Mouse (Mus musculus) limb, embryonic 15.5 days (tissue): ENCODE results near the gene Plcb4. TPM values are rescaled to one million over a fixed set of nuclear protein-coding genes. Genes with fewer than 3 reads are reported as not detected.

ENCODE experiments used
- ATAC-seq: fragments of 200-750 bp; cut with Nextera tagmentation; 2 replicates; pipeline ENCODE4 v1.8.0; 2017; ENCODE audit warnings: low read depth, moderate TSS enrichment; ENCODE audit not compliant: insufficient number of reproducible peaks, low FRiP score, low TSS enrichment
- H3K27ac ChIP-seq: fragments of 300-500 bp; sonication (generic); 2 replicates; pipeline ENCODE4 v1.5.1; 2015; ENCODE audit warnings: moderate library complexity, mild to moderate bottlenecking, inconsistent platforms
- H3K27me3 ChIP-seq: fragments of 300-500 bp; sonication (generic); 2 replicates; pipeline ENCODE4 v1.6.1; 2015; ENCODE audit warnings: inconsistent platforms
- H3K36me3 ChIP-seq: fragments of 300-500 bp; sonication (generic); 2 replicates; pipeline ENCODE4 v1.6.1; 2015; ENCODE audit warnings: inconsistent platforms
- H3K4me1 ChIP-seq: fragments of 300-500 bp; sonication (generic); 2 replicates; pipeline ENCODE4 v1.6.1; 2015; ENCODE audit warnings: inconsistent platforms
- H3K4me2 ChIP-seq: fragments of 300-500 bp; sonication (generic); 2 replicates; pipeline ENCODE4 v1.6.1; 2015; ENCODE audit warnings: mild to moderate bottlenecking, inconsistent platforms
- H3K4me3 ChIP-seq: fragments of 300-500 bp; sonication (generic); 2 replicates; pipeline ENCODE4 v1.5.1; 2015; ENCODE audit warnings: mild to moderate bottlenecking, inconsistent platforms
- H3K9ac ChIP-seq: fragments of 300-500 bp; sonication (generic); 2 replicates; pipeline ENCODE4 v1.6.1; 2015; ENCODE audit warnings: inconsistent platforms
- H3K9me3 ChIP-seq: fragments of 300-500 bp; sonication (generic); 2 replicates; pipeline ENCODE4 v1.6.1; 2016; ENCODE audit warnings: inconsistent platforms
- WGBS: fragments of 180-500 bp; shearing (Covaris S2); methylation state at CpG from one replicate; pipeline ENCODE4 v1.1.7; 2015; 5-methylcytosine and 5-hydroxymethylcytosine counted together
- polyA plus RNA-seq: library from polyadenylated mRNA; unstranded; fragments of >200 nt; fragmentation: Nextera tagmentation; extraction: Ambion mirVana; gene quantifications from 2 replicates; pipeline ENCODE4 v1.2.1, GENCODE M21; 2015

Plcb4 gene
- polyA plus RNA-seq, 1 experiment from 2014 or later: 17.4 TPM

DNA sequence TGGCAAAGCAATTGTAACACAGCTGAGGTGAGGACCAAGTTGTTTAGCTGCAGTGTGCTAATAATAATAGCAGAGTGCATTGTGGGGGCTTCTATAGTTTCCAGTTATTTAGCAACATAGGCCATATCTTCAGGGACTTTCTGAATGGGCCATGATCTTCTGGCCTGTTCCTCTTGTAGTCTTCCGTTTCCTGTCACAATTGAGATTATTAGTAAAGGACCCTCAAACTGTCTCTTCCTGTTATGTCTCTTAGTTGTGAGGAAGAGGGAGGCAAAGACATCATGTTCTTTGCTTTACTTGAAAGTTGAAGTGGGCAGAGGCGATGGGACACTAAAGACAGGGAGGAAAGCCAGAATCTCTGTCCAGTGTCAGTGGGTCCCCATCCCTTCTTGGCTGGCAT lies 195.2 kb downstream of the Plcb4 start:
- WGBS: 87% methylated on average over 2 of the region's 2 CpGs
- H3K4me2 ChIP-seq: no peak overlapping the region

DNA sequence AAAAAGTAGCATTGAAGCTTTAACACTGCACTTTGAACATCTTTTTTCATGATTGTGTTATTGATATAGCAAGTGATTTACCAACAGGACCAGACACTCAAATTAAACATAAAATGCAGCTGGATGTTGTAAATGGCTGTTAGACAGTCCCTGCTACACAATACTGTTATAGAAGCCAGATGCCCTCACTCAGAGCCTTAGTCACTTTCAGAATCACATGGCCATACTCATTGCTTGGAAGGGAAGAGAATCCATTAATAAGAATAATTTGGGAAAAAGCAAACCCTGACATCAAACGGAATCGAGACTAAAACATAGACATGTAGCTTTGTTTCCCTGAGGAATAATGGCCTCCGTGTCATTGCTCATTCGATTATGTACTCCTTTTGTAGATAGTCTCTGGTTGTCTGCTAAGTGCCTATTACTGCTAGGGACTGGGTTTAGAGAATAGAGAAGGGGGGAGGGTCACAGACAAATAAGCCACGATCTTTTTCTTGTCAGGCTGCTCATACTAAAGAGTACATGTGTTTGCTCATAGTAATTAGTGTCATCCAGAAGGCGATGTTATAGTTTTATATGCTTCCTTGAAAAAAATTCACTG lies 197.2 kb downstream of the Plcb4 start:
- Histone ChIP-seq H3K4me2 (no peak overlapping the region), H3K4me3 (no peak overlapping the region), H3K27ac (no peak overlapping the region), H3K27me3 (no peaks in the 10 kb centered on the region), H3K9me3 (no peaks in the 10 kb centered on the region), H3K9ac (no peak overlapping the region), H3K4me1 (no peaks in the 10 kb centered on the region), H3K36me3 (no peaks in the 10 kb centered on the region)
- 58% methylated on average over 6 of the region's 6 CpGs for WGBS
- no peak for ATAC-seq

More for the DNA sequence above, 195.2 kb downstream of the Plcb4 start:
- H3K27ac ChIP-seq: no peak overlapping the region
- no peak overlapping the region for H3K9ac ChIP-seq
- no peaks in the 10 kb centered on the region for H3K9me3 ChIP-seq
- no peaks in the 10 kb centered on the region for H3K27me3 ChIP-seq
- no peaks in the 10 kb centered on the region for H3K4me1 ChIP-seq
- ATAC-seq: no peak
- H3K4me3 ChIP-seq: no peak overlapping the region
- H3K36me3 ChIP-seq: no peaks in the 10 kb centered on the region

GRCm38 (mm10) chr2:135856826-135857225 lies 198.0 kb downstream of the Plcb4 start:
- 83% methylated on average over 2 of the region's 2 CpGs for WGBS

GRCm38 (mm10) chr2:135861531-135862488 lies 203.0 kb downstream of the Plcb4 start:
- 77% methylated on average over 8 of the region's 8 CpGs for WGBS
- no peak overlapping the region for H3K27ac ChIP-seq
- H3K4me1 ChIP-seq: 0 out of 2 replicates have a peak, but pooled peaks cover 6% of the 10 kb centered on the region
- no peaks in the 10 kb centered on the region for H3K27me3 ChIP-seq
- H3K9ac ChIP-seq: no peak overlapping the region
- H3K36me3 ChIP-seq: no peaks in the 10 kb centered on the region
- no peaks in the 10 kb centered on the region for H3K9me3 ChIP-seq
- H3K4me2 ChIP-seq: no peak overlapping the region
- H3K4me3 ChIP-seq: no peak overlapping the region
- ATAC-seq: no peak

More at GRCm38 (mm10) chr2:135856826-135857225, 198.0 kb downstream of the Plcb4 start:
- Histone ChIP-seq H3K9ac (no peak overlapping the region), H3K36me3 (no peaks in the 10 kb centered on the region), H3K27me3 (no peaks in the 10 kb centered on the region), H3K4me1 (no peaks in the 10 kb centered on the region), H3K4me2 (no peak overlapping the region), H3K9me3 (no peaks in the 10 kb centered on the region), H3K4me3 (no peak overlapping the region), H3K27ac (no peak overlapping the region)
- ATAC-seq: no peak

GRCm38 (mm10) chr2:135862489-135863390 lies 203.9 kb downstream of the Plcb4 start:
- WGBS: 72% methylated on average over 5 of the region's 5 CpGs
- H3K36me3 ChIP-seq: no peaks in the 10 kb centered on the region
- H3K4me3 ChIP-seq: no peak overlapping the region
- 0 out of 2 replicates have a peak, but pooled peaks cover 6% of the 10 kb centered on the region for H3K4me1 ChIP-seq
- H3K9ac ChIP-seq: no peak overlapping the region
- H3K4me2 ChIP-seq: no peak overlapping the region
- H3K9me3 ChIP-seq: no peaks in the 10 kb centered on the region
- H3K27ac ChIP-seq: no peak overlapping the region
- no peak for ATAC-seq
- no peaks in the 10 kb centered on the region for H3K27me3 ChIP-seq

DNA sequence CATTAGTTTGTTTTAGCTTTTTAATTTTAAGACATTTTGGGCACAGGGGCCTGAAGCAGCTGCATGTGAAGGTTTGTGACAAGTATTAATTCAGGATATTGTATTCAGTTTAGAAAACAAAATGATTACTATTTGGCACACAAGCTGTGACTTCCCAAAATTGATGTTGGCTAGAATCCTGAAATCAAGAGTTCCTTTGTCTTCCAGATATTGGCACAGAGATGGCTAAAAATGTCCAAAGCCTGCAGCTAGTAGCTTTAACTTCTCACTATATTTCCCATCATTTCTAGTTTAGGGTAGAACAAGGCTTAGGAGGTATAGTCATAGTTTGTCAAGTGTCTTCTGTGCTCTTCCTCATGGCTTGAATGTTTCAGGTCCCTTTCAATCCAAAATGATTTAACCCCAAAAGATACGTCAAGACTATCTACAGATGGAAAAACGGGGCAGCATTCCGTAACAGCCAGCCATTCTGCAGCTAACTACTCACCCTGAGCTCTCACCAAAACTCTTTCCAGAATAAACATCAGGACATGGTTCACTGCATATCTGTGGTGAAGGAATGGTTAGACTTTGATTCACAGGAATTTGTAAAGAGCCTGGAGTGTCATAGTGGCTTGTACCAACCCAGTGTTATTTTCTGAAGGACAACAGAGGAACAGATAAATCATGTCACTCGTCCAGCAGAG lies 204.7 kb downstream of the Plcb4 start:
- Histone ChIP-seq H3K9ac (no peak overlapping the region), H3K4me2 (no peak overlapping the region), H3K27ac (no peak overlapping the region), H3K4me1 (0 out of 2 replicates have a peak, but pooled peaks cover 6% of the 10 kb centered on the region), H3K36me3 (no peaks in the 10 kb centered on the region), H3K27me3 (no peaks in the 10 kb centered on the region), H3K9me3 (no peaks in the 10 kb centered on the region), H3K4me3 (no peak overlapping the region)
- no peak for ATAC-seq
- 78% methylated on average over 4 of the region's 4 CpGs for WGBS

- no peak overlapping the region for H3K27ac ChIP-seq
These were observed 207.6 kb downstream of the Plcb4 start for GRCm38 (mm10) chr2:135866421-135866820.

GRCm38 (mm10) chr2:135866838-135867237 lies 208.0 kb downstream of the Plcb4 start:
- no peak overlapping the region for H3K9ac ChIP-seq
- H3K9me3 ChIP-seq: no peaks in the 10 kb centered on the region
- no peak overlapping the region for H3K27ac ChIP-seq
- ATAC-seq: no peak
- no peaks in the 10 kb centered on the region for H3K27me3 ChIP-seq
- 0 out of 2 replicates have a peak, but pooled peaks cover 6% of the 10 kb centered on the region for H3K4me1 ChIP-seq
- 39% methylated on average over 4 of the region's 4 CpGs for WGBS
- no peak overlapping the region for H3K4me2 ChIP-seq
- H3K4me3 ChIP-seq: no peak overlapping the region
- H3K36me3 ChIP-seq: no peaks in the 10 kb centered on the region

More at GRCm38 (mm10) chr2:135866421-135866820, 207.6 kb downstream of the Plcb4 start:
- Histone ChIP-seq H3K4me3 (no peak overlapping the region), H3K36me3 (no peaks in the 10 kb centered on the region), H3K4me1 (0 out of 2 replicates have a peak, but pooled peaks cover 6% of the 10 kb centered on the region), H3K9me3 (no peaks in the 10 kb centered on the region), H3K27me3 (no peaks in the 10 kb centered on the region), H3K9ac (no peak overlapping the region), H3K4me2 (no peak overlapping the region)
- WGBS: 22% methylated on average over 9 of the region's 9 CpGs
- no peak for ATAC-seq

- no peak overlapping the region for H3K9ac ChIP-seq
- ATAC-seq: no peak
- 79% methylated on average over 7 of the region's 7 CpGs for WGBS
These were observed 210.8 kb downstream of the Plcb4 start for GRCm38 (mm10) chr2:135869637-135870036.

GRCm38 (mm10) chr2:135873146-135873545 lies 214.3 kb downstream of the Plcb4 start:
- Histone ChIP-seq H3K27ac (no peak overlapping the region), H3K36me3 (no peaks in the 10 kb centered on the region), H3K4me1 (no peaks in the 10 kb centered on the region; the same call in 1 of the 2 replicates), H3K4me3 (no peak overlapping the region), H3K27me3 (no peaks in the 10 kb centered on the region), H3K4me2 (no peak overlapping the region), H3K9me3 (no peaks in the 10 kb centered on the region), H3K9ac (no peak overlapping the region)
- 72% methylated on average over 9 of the region's 9 CpGs for WGBS
- no peak for ATAC-seq

More at GRCm38 (mm10) chr2:135869637-135870036, 210.8 kb downstream of the Plcb4 start:
- Histone ChIP-seq H3K27ac (no peak overlapping the region), H3K4me2 (no peak overlapping the region), H3K27me3 (no peaks in the 10 kb centered on the region), H3K9me3 (no peaks in the 10 kb centered on the region), H3K4me1 (peaks cover 6% of the 10 kb centered on the region; the same call in 1 of the 2 replicates), H3K4me3 (no peak overlapping the region), H3K36me3 (no peaks in the 10 kb centered on the region)

- Histone ChIP-seq H3K4me1 (no peaks in the 10 kb centered on the region; the same call in 1 of the 2 replicates), H3K36me3 (no peaks in the 10 kb centered on the region), H3K4me2 (no peak overlapping the region), H3K27ac (no peak overlapping the region), H3K9me3 (no peaks in the 10 kb centered on the region), H3K9ac (no peak overlapping the region), H3K4me3 (no peak overlapping the region), H3K27me3 (no peaks in the 10 kb centered on the region)
- no peak for ATAC-seq
- 57% methylated on average over 2 of the region's 2 CpGs for WGBS
These were observed 214.9 kb downstream of the Plcb4 start for GRCm38 (mm10) chr2:135873761-135874160.
